Mouse (Mus musculus) spleen, adult 2 months (tissue): Measurements from ENCODE around the gene Fam129a. TPM values are rescaled to one million over a fixed set of nuclear protein-coding genes. Genes with fewer than 3 reads are reported as not detected.

ENCODE experiments used
- DNase-seq, 2 experiments: peaks; one replicate each; pipeline versions ENCODE4 v3.0.0 to v3.0.0-alpha.2; 2012 to 2021; ENCODE audit warnings: low spot score in 2 of 2, low read depth in 1 of 2
- H3K27ac ChIP-seq: fragments of 200-500 bp; 2 replicates; pipeline ENCODE4 v1.5.1; 2012; ENCODE audit warnings: low read length, inconsistent platforms; ENCODE audit not compliant: insufficient read depth
- H3K27me3 ChIP-seq: fragments of 200-500 bp; 2 replicates; pipeline ENCODE4 v1.6.1; 2012; ENCODE audit warnings: mild to moderate bottlenecking, moderate library complexity, low read length, inconsistent platforms; ENCODE audit not compliant: control insufficient read depth, insufficient read depth
- H3K36me3 ChIP-seq: fragments of 200-500 bp; 2 replicates; pipeline ENCODE4 v1.6.1; 2012; ENCODE audit warnings: mild to moderate bottlenecking, low read length, inconsistent platforms; ENCODE audit not compliant: control insufficient read depth, insufficient read depth
- H3K4me1 ChIP-seq: fragments of 200-500 bp; 2 replicates; pipeline ENCODE4 v1.6.1; 2011; ENCODE audit warnings: inconsistent platforms; ENCODE audit not compliant: control insufficient read depth, insufficient read depth, insufficient read length
- H3K4me3 ChIP-seq: fragments of 200-500 bp; 2 replicates; pipeline ENCODE4 v1.5.1; 2011; ENCODE audit warnings: mild to moderate bottlenecking, inconsistent platforms; ENCODE audit not compliant: insufficient read depth, insufficient read length; ENCODE audit errors: extremely low read depth
- CTCF ChIP-seq: fragments of 200-500 bp; IDR thresholded peaks from 2 replicates; pipeline ENCODE4 v1.5.1; 2011; ENCODE audit warnings: mild to moderate bottlenecking, inconsistent platforms; ENCODE audit not compliant: insufficient read depth, insufficient read length, insufficient replicate concordance; ENCODE audit errors: extremely low read depth
- POLR2A ChIP-seq: fragments of 200-500 bp; IDR thresholded peaks from 2 replicates; pipeline ENCODE4 v1.6.1; 2011; ENCODE audit warnings: low read depth, low read length, inconsistent platforms
- WGBS: fragments of 180-500 bp; shearing (Covaris S2); methylation state at CpG from one replicate; pipeline ENCODE4 v1.1.7; 2018; 5-methylcytosine and 5-hydroxymethylcytosine counted together
- polyA plus RNA-seq: library from polyadenylated mRNA; depleted of rRNA; stranded (reverse); fragments of >200 nt; gene quantifications from 2 replicates; pipeline ENCODE4 v1.2.3, GENCODE M21; 2012; rRNA removed

The Fam129a gene
- polyA plus RNA-seq, 1 experiment = 6.0 TPM

- WGBS = 94% methylated on average over 3 of the region's 3 CpGs
- H3K4me3 ChIP-seq = no peak overlapping the region
- no peak overlapping the region for H3K27ac ChIP-seq
- no peak for DNase-seq
- TF ChIP-seq CTCF (no peak), POLR2A (no peak)
- peaks cover 5% of the 10 kb centered on the region for H3K36me3 ChIP-seq
- H3K27me3 ChIP-seq = no peaks in the 10 kb centered on the region
- no peaks in the 10 kb centered on the region; the same call in 1 of the 2 replicates for H3K4me1 ChIP-seq
Measured at GRCm38 (mm10) chr1:151766976-151767654, 196.1 kb downstream of the Fam129a start.

GRCm38 (mm10) chr1:151769200-151769913, 198.4 kb downstream of the Fam129a start:
- TF ChIP-seq CTCF = no peak
- no peak for TF ChIP-seq POLR2A
- no peak for DNase-seq
- no peak overlapping the region for H3K4me3 ChIP-seq
- 87% methylated on average over 3 of the region's 3 CpGs for WGBS
- H3K4me1 ChIP-seq = no peaks in the 10 kb centered on the region; the same call in 1 of the 2 replicates
- peaks cover 8% of the 10 kb centered on the region for H3K36me3 ChIP-seq
- no peak overlapping the region for H3K27ac ChIP-seq
- H3K27me3 ChIP-seq = no peaks in the 10 kb centered on the region

Other genes starting within 250 kb of the Fam129a start
- gene Ivns1abp, start 226.7 kb upstream of the Fam129a start, polyA plus RNA-seq = 30.5 and 35.7 TPM in 2 replicates
- gene Swt1, start 142.7 kb upstream of the Fam129a start, polyA plus RNA-seq = 3.7 and 4.1 TPM in 2 replicates
- 11.9 and 14.2 TPM in 2 replicates for gene Trmt1l, start 142.6 kb upstream of the Fam129a start, polyA plus RNA-seq
- gene Rnf2, start 70.2 kb upstream of the Fam129a start, polyA plus RNA-seq = 8.8 and 10.5 TPM in 2 replicates
- 2.8 and 5.0 TPM in 2 replicates for gene Edem3, start 184.2 kb downstream of the Fam129a start, polyA plus RNA-seq